Mouse (Mus musculus): ENCODE measurements at regions not wholly inside any gene's neighbourhood (a gene's known extent, or its start where the extent isn't known, plus 50 kb on each side); places are given as distances from the start of the nearest gene placed in this dataset.

DNA sequence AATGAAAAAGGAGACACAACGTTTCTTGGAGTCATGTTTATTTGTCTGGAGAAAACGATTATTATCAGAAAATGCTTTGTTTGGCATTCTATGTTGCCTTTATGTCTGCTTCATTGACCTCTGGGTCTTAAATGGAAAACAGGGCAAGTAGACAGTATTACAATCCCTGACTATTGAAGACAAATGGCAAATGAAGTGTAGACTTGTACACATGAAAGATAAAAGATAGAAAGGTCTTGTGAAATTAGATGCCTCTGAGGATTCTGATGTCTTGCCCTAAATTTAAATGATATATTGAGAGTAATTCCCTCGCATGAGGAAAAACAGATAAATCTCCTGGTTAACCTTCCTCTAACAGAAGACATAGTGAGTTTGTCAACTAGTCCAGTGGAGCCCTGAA is 1186.7 kb downstream of the Slitrk1 start:
- Histone ChIP-seq H3K27ac (no peak overlapping the region), H3K4me1 (ENCODE audit: control insufficient read depth, insufficient read depth, low read length) (no peaks in the 10 kb centered on the region), H3K36me3 (ENCODE audit: control insufficient read depth, insufficient read depth, low read length) (no peaks in the 10 kb centered on the region), H3K9ac (ENCODE audit: low read depth, low read length) (no peak overlapping the region), H3K79me2 (replicated peaks; ENCODE audit: control insufficient read depth, insufficient read depth, low read length) (no peaks in the 10 kb centered on the region), H3K27me3 (ENCODE audit: control insufficient read depth, insufficient read depth, low read length) (no peaks in the 10 kb centered on the region), H3K4me3 (no peak overlapping the region)
- WGBS = 60% methylated on average over 3 of the region's 3 CpGs
- intact Hi-C loops (cut with DNase I) = no loop called here
- no peak for TF ChIP-seq EP300 (IDR thresholded peaks at IDR 0.05; ENCODE audit: insufficient read depth, low read depth, low read length)
- no peak for TF ChIP-seq CTCF (IDR thresholded peaks at IDR 0.05)
- no peak for TF ChIP-seq POLR2A (IDR thresholded peaks at IDR 0.05; ENCODE audit: insufficient read depth, low read depth, low read length)
- no peak for DNase-seq

GRCm38 (mm10) chr14:107688349-107688748 is 1225.6 kb downstream of the Slitrk1 start:
- no peak for DNase-seq
- no peak for TF ChIP-seq EP300 (IDR thresholded peaks at IDR 0.05; ENCODE audit: insufficient read depth, low read depth, low read length)
- H3K9ac ChIP-seq (ENCODE audit: low read depth, low read length) = no peak overlapping the region
- H3K27me3 ChIP-seq (ENCODE audit: control insufficient read depth, insufficient read depth, low read length) = no peaks in the 10 kb centered on the region
- H3K79me2 ChIP-seq (replicated peaks; ENCODE audit: control insufficient read depth, insufficient read depth, low read length) = no peaks in the 10 kb centered on the region
- H3K4me3 ChIP-seq = no peak overlapping the region
- no peaks in the 10 kb centered on the region for H3K36me3 ChIP-seq (ENCODE audit: control insufficient read depth, insufficient read depth, low read length)
- no peak overlapping the region for H3K27ac ChIP-seq
- intact Hi-C loops (cut with DNase I) = no loop called here
- H3K4me1 ChIP-seq (ENCODE audit: control insufficient read depth, insufficient read depth, low read length) = no peaks in the 10 kb centered on the region

GRCm38 (mm10) chr14:107687261-107688019 is 1226.5 kb downstream of the Slitrk1 start:
- Histone ChIP-seq H3K36me3 (ENCODE audit: control insufficient read depth, insufficient read depth, low read length) (no peaks in the 10 kb centered on the region), H3K4me3 (no peak overlapping the region), H3K27me3 (ENCODE audit: control insufficient read depth, insufficient read depth, low read length) (no peaks in the 10 kb centered on the region), H3K79me2 (replicated peaks; ENCODE audit: control insufficient read depth, insufficient read depth, low read length) (no peaks in the 10 kb centered on the region), H3K27ac (no peak overlapping the region), H3K4me1 (ENCODE audit: control insufficient read depth, insufficient read depth, low read length) (no peaks in the 10 kb centered on the region), H3K9ac (ENCODE audit: low read depth, low read length) (no peak overlapping the region)
- intact Hi-C loops (cut with DNase I) = no loop called here
- WGBS = 72% methylated on average over 3 of the region's 3 CpGs
- TF ChIP-seq EP300 (IDR thresholded peaks at IDR 0.05; ENCODE audit: insufficient read depth, low read depth, low read length) (no peak), POLR2A (IDR thresholded peaks at IDR 0.05; ENCODE audit: insufficient read depth, low read depth, low read length) (no peak), CTCF (IDR thresholded peaks at IDR 0.05) (no peak)
- no peak for DNase-seq

GRCm38 (mm10) chr14:107656595-107656994 is 1257.4 kb downstream of the Slitrk1 start:
- TF ChIP-seq POLR2A (IDR thresholded peaks at IDR 0.05; ENCODE audit: insufficient read depth, low read depth, low read length) = no peak
- TF ChIP-seq EP300 (IDR thresholded peaks at IDR 0.05; ENCODE audit: insufficient read depth, low read depth, low read length) = no peak
- TF ChIP-seq CTCF (IDR thresholded peaks at IDR 0.05) = no peak
- Histone ChIP-seq H3K4me3 (no peak overlapping the region), H3K27me3 (ENCODE audit: control insufficient read depth, insufficient read depth, low read length) (no peaks in the 10 kb centered on the region), H3K36me3 (ENCODE audit: control insufficient read depth, insufficient read depth, low read length) (no peaks in the 10 kb centered on the region), H3K4me1 (ENCODE audit: control insufficient read depth, insufficient read depth, low read length) (no peaks in the 10 kb centered on the region), H3K27ac (no peak overlapping the region), H3K9ac (ENCODE audit: low read depth, low read length) (no peak overlapping the region), H3K79me2 (replicated peaks; ENCODE audit: control insufficient read depth, insufficient read depth, low read length) (no peaks in the 10 kb centered on the region)
- intact Hi-C loops (cut with DNase I) = no loop called here
- no peak for DNase-seq
- WGBS = 61% methylated on average over 3 of the region's 3 CpGs

DNA sequence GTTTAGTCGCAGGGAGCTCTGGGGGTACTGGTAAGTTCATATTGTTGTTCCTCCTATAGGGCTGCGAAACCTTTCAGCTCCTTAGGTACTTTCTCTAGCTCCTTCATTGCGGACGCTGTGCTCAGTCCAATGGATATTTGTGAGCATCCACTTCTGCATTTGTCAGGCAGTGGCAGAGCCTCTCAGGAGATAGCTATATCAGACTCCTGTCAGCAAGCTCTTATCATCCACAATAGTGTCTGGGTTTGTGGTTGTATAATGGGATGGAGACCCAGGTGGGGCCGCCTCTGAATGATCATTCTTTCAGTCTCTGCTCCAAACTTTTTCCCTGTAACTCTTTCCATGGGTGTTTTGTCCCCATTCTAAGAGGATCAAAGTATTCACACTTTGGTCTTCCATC is 1298.5 kb downstream of the Slitrk1 start:
- no peak for TF ChIP-seq EP300 (IDR thresholded peaks at IDR 0.05; ENCODE audit: insufficient read depth, low read depth, low read length)
- TF ChIP-seq POLR2A (IDR thresholded peaks at IDR 0.05; ENCODE audit: insufficient read depth, low read depth, low read length) = no peak
- TF ChIP-seq CTCF (IDR thresholded peaks at IDR 0.05) = no peak
- no peak for DNase-seq
- no peaks in the 10 kb centered on the region for H3K27me3 ChIP-seq (ENCODE audit: control insufficient read depth, insufficient read depth, low read length)
- no peaks in the 10 kb centered on the region for H3K4me1 ChIP-seq (ENCODE audit: control insufficient read depth, insufficient read depth, low read length)
- intact Hi-C loops (cut with DNase I) = no loop called here
- no peak overlapping the region for H3K27ac ChIP-seq
- H3K4me3 ChIP-seq = no peak overlapping the region
- WGBS = 77% methylated on average over 5 of the region's 5 CpGs
- no peak overlapping the region for H3K9ac ChIP-seq (ENCODE audit: low read depth, low read length)
- H3K79me2 ChIP-seq (replicated peaks; ENCODE audit: control insufficient read depth, insufficient read depth, low read length) = no peaks in the 10 kb centered on the region
- no peaks in the 10 kb centered on the region for H3K36me3 ChIP-seq (ENCODE audit: control insufficient read depth, insufficient read depth, low read length)

- no peak overlapping the region for H3K4me3 ChIP-seq
- H3K79me2 ChIP-seq (replicated peaks; ENCODE audit: control insufficient read depth, insufficient read depth, low read length) = no peaks in the 10 kb centered on the region
- no peak overlapping the region for H3K9ac ChIP-seq (ENCODE audit: low read depth, low read length)
- TF ChIP-seq CTCF (IDR thresholded peaks at IDR 0.05) (no peak), POLR2A (IDR thresholded peaks at IDR 0.05; ENCODE audit: insufficient read depth, low read depth, low read length) (no peak), EP300 (IDR thresholded peaks at IDR 0.05; ENCODE audit: insufficient read depth, low read depth, low read length) (no peak)
- DNase-seq = peak in 1 of 2 experiments; percentile 5
- H3K36me3 ChIP-seq (ENCODE audit: control insufficient read depth, insufficient read depth, low read length) = no peaks in the 10 kb centered on the region
- intact Hi-C loops (cut with DNase I) = no loop called here
- no peak overlapping the region for H3K27ac ChIP-seq
- 4% methylated on average over 1 of the region's 1 CpGs for WGBS
- no peaks in the 10 kb centered on the region for H3K27me3 ChIP-seq (ENCODE audit: control insufficient read depth, insufficient read depth, low read length)
- no peaks in the 10 kb centered on the region for H3K4me1 ChIP-seq (ENCODE audit: control insufficient read depth, insufficient read depth, low read length)
These were observed 1299.6 kb downstream of the Slitrk1 start for GRCm38 (mm10) chr14:107614348-107614747.

Measured in heart, adult 2 months (tissue).